Mouse (Mus musculus) heart, postnatal 0 days (tissue): ENCODE data around the gene Olfr467. TPM values are rescaled to one million over a fixed set of nuclear protein-coding genes. Genes with fewer than 3 reads are reported as not detected.
"Not testable (repeated sequence)": the region's sequence is repeated elsewhere in the genome, so short reads cannot be mapped to it uniquely, and the experiment has no call there.

Experiments used
- ATAC-seq: fragments of 200-750 bp; cut with Nextera tagmentation; 2 replicates; pipeline ENCODE4 v1.8.0; 2017; ENCODE audit warnings: low read depth, moderate number of reproducible peaks, moderate library complexity; ENCODE audit not compliant: insufficient read depth
- DNase-seq: peaks from one replicate; pipeline ENCODE4 v3.0.0-alpha.2; 2016; ENCODE audit warnings: low spot score
- H3K27ac ChIP-seq: fragments of 300-500 bp; sonication (generic); 2 replicates; pipeline ENCODE4 v1.5.1; 2014; ENCODE audit warnings: low read depth, mild to moderate bottlenecking
- H3K27me3 ChIP-seq: fragments of 300-500 bp; sonication (generic); 2 replicates; pipeline ENCODE4 v1.6.1; 2014; ENCODE audit warnings: low read length, mixed read lengths; ENCODE audit not compliant: control insufficient read depth, insufficient read depth
- H3K36me3 ChIP-seq: fragments of 300-500 bp; sonication (generic); replicated peaks from 2 replicates; pipeline ENCODE4 v1.6.1; 2014; ENCODE audit warnings: low read length, mixed read lengths; ENCODE audit not compliant: control insufficient read depth, insufficient read depth
- H3K4me1 ChIP-seq: fragments of 300-500 bp; sonication (generic); 2 replicates; pipeline ENCODE4 v1.6.1; 2014; ENCODE audit warnings: antibody characterized with exemption; ENCODE audit not compliant: control insufficient read depth, insufficient read depth
- H3K4me2 ChIP-seq: fragments of 300-500 bp; sonication (generic); 2 replicates; pipeline ENCODE4 v1.6.1; 2014; ENCODE audit warnings: low read depth, mild to moderate bottlenecking, low read length, moderate library complexity
- H3K4me3 ChIP-seq: fragments of 300-500 bp; sonication (generic); 2 replicates; pipeline ENCODE4 v1.5.1; 2014; ENCODE audit warnings: low read depth, low read length
- H3K9ac ChIP-seq: fragments of 300-500 bp; sonication (generic); replicated peaks from 2 replicates; pipeline ENCODE4 v1.6.1; 2014; ENCODE audit warnings: low read depth, low read length, mixed read lengths
- H3K9me3 ChIP-seq: fragments of 300-500 bp; sonication (generic); replicated peaks from 2 replicates; pipeline ENCODE4 v1.6.1; 2016; ENCODE audit warnings: low read length; ENCODE audit not compliant: control insufficient read depth
- CTCF ChIP-seq: IDR thresholded peaks from 2 replicates; pipeline ENCODE4 v1.5.1; 2016; ENCODE audit warnings: antibody characterized with exemption, control low read depth, low read depth
- EP300 ChIP-seq: IDR thresholded peaks from 2 replicates; pipeline ENCODE4 v1.6.1; 2016; ENCODE audit warnings: antibody characterized with exemption, low read depth
- WGBS: fragments of 180-500 bp; shearing (Covaris S2); extraction: QIAGEN DNeasy Blood & Tissue Kit; methylation state at CpG from one replicate; pipeline ENCODE4 v1.1.7; 2014; 5-methylcytosine and 5-hydroxymethylcytosine counted together
- polyA plus RNA-seq: library from polyadenylated mRNA; unstranded; fragments of >200 nt; fragmentation: Nextera tagmentation; extraction: Ambion mirVana; gene quantifications from 2 replicates; pipeline ENCODE4 v1.2.1, GENCODE M21; 2015
- total RNA-seq: library from RNA; depleted of rRNA; stranded (reverse); fragments of >200 nt; gene quantifications from 2 replicates; pipeline ENCODE4 v1.2.3, GENCODE M21; 2014; ENCODE audit warnings: low replicate concordance

Gene Olfr467
- total and polyA plus RNA-seq, 2 experiments from 2014 or later = not detected

DNA sequence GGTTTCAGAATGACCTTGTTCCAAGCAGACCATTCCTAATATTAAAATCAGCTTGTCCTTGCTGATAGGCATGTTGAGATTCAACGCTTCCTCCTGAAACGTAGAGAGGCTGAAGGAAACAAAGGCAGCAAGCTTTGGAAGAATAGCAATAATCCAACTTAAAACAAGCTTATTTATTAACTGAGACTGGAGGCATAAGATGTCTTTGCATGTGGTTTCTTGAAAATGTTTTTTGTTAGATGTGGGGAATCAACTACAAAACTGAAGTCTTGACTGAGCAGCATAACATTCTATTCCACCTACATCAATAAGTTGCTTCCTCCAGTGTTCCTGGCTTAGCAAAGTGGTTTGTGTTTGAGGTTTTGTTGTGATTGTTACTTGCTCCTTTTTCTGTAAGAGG lies 11.0 kb upstream of the Olfr467 start, which contains the start of gene Ovch2:
Gene Ovch2, minus strand, starts transcription at position 101 of the 400 bp plus-strand sequence.
- Histone ChIP-seq H3K9ac (no peak within 1 kb of the TSS), H3K27me3 (no peaks in the 10 kb centered on the region), H3K4me2 (no peak within 1 kb of the TSS), H3K4me3 (no peak within 1 kb of the TSS), H3K36me3 (no peaks in the 10 kb centered on the region), H3K4me1 (no peaks in the 10 kb centered on the region), H3K9me3 (0 out of 2 replicates have a peak, but pooled peaks cover 2% of the 10 kb centered on the region), H3K27ac (no peak within 1 kb of the TSS)
- TF ChIP-seq CTCF = no peak
- TF ChIP-seq EP300 = no peak
- DNase-seq (no peak), ATAC-seq (no peak)
- WGBS = 78% methylated on average over 2 of the region's 2 CpGs

DNA sequence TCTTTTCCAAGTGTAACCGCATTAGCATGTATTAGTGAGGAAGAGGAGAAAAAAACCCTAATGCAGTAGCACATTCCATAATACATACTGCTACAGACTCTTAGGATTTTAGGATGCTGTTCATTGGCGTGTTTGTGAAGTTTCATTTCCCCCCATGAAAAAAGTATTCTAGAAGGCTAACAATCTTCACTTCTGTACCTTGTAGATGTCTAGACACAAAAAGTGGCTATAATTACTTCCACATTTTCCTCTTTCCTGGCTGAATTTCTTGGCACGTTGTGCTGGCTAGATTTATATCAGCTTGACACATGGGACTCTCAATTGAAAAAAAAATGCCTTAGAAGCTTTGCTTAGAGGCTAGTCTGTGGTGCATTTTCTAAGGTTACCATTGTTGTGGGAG lies 9.9 kb upstream of the Olfr467 start:
- no peak for ATAC-seq
- Histone ChIP-seq H3K4me1 (no peaks in the 10 kb centered on the region), H3K27ac (no peak overlapping the region), H3K27me3 (no peaks in the 10 kb centered on the region), H3K9me3 (0 out of 2 replicates have a peak, but pooled peaks cover 2% of the 10 kb centered on the region), H3K4me3 (no peak overlapping the region), H3K36me3 (no peaks in the 10 kb centered on the region), H3K9ac (no peak overlapping the region), H3K4me2 (no peak overlapping the region)
- WGBS = 62% methylated on average over 3 of the region's 3 CpGs
- DNase-seq = no peak
- no peak for TF ChIP-seq EP300
- TF ChIP-seq CTCF = no peak

DNA sequence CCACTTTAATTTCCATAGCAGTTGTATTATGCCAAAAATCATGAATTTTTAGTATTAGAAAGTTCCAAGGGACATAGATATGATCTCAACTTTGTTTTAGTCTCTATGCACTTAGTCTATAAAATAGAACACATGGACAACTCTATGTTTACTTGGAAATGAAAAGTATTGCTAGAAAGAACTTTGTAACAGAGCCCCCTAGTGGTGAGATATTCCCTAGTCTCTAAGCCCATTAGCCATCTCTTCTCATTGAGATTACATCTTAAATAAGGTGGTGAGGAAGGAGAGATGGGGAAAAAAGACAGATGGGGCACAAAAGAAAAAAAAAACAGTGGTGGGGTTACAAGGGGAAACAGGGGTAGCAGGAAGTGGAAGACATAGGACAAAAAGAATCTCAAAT lies 7.4 kb downstream of the Olfr467 start:
- H3K9ac ChIP-seq = no peak overlapping the region
- ATAC-seq (no peak), DNase-seq (no peak)
- H3K4me1 ChIP-seq = no peaks in the 10 kb centered on the region
- no peaks in the 10 kb centered on the region for H3K27me3 ChIP-seq
- H3K27ac ChIP-seq = no peak overlapping the region
- H3K4me3 ChIP-seq = no peak overlapping the region
- no peaks in the 10 kb centered on the region for H3K36me3 ChIP-seq
- H3K4me2 ChIP-seq = no peak overlapping the region
- no peaks in the 10 kb centered on the region for H3K9me3 ChIP-seq
- no peak for TF ChIP-seq EP300
- peak; percentile 9 for TF ChIP-seq CTCF

DNA sequence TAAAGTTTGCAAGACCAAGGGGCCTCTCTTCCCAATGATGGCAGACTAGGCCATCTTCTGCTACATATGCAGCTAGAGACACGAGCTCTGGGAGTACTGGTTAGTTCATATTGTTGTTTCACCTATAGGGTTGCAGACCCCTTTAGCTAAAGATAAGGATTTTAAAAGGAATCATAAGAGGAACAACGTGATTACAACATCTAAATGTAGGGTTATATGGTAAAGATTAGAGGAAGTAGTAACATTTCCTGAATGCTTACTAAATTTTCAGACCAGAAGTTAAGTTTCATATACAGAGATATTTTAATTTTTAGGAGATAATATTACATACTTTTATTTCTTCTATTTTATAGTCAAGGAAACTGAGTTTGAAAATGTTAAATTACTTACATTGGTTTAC lies 11.8 kb downstream of the Olfr467 start:
- H3K4me1 ChIP-seq, H3K36me3 ChIP-seq, H3K27me3 ChIP-seq, H3K9ac ChIP-seq, DNase-seq, ATAC-seq, H3K4me2 ChIP-seq, H3K4me3 ChIP-seq, H3K9me3 ChIP-seq, H3K27ac ChIP-seq: not testable (repeated sequence)
- 42% methylated on average over 2 of the region's 2 CpGs for WGBS

DNA sequence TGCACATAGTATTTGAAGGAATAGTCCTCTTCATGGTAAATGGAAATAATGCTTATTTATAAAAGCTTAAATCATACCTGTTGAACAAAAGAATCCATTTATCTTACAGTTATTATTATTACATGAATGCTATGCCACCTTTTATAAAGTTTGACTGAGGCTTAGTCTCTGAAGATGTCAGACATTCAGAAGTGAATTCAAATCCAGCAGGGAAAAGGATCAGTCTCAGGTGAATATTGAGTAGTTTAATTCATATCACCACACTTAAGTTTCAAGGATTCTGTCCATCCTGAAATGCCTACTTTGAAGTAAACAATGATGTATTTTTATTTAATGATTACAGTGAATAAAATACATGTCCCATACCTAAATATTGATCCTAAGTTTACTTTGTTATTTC lies 13.4 kb downstream of the Olfr467 start, which contains the start of gene Olfr469:
Gene Olfr469, minus strand, starts transcription at position 101 of the 400 bp plus-strand sequence.
- not testable (repeated sequence) for H3K4me2 ChIP-seq, H3K27ac ChIP-seq, H3K36me3 ChIP-seq, H3K9ac ChIP-seq, H3K27me3 ChIP-seq, DNase-seq, ATAC-seq, H3K9me3 ChIP-seq, H3K4me1 ChIP-seq, H3K4me3 ChIP-seq

DNA sequence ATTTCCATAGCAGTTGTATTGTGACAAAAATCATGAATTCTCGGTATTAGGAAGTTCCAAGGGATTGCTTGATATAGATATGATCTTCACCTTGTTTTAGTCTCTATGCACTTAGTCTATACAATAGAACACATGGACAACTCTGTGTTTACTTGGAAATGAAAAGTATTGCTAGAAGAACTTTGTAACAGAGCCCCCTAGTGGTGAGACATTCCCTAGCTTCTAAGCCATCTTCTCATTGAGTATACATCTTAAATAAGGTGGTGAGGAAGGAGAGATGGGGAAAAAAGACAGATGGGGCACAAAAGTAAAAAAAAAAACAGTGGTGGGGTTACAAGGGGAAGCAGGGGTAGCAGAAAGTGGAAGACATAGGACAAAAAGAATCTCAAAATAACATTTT lies 29.7 kb downstream of the Olfr467 start:
- no peak for ATAC-seq
- no peak overlapping the region for H3K9ac ChIP-seq
- WGBS = 59% methylated on average over 1 of the region's 1 CpGs

DNA sequence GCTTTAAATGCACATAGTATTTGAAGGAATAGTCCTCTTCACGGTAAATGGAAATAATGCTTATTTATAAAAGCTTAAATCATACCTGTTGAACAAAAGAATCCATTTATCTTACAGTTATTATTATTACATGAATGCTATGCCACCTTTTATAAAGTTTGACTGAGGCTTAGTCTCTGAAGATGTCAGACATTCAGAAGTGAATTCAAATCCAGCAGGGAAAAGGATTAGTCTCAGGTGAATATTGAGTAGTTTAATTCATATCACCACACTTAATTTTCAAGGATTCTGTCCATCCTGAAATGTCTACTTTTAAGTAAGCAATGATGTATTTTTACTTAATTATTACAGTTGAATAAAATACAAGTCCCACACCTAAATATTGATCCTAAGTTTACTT lies 35.3 kb downstream of the Olfr467 start, which contains the start of gene Olfr470:
Gene Olfr470, minus strand, starts transcription at position 101 of the 400 bp plus-strand sequence.
- 58% methylated on average over 1 of the region's 1 CpGs for WGBS
- not testable (repeated sequence) for H3K36me3 ChIP-seq, H3K4me2 ChIP-seq, H3K9ac ChIP-seq, H3K4me1 ChIP-seq, DNase-seq, H3K27me3 ChIP-seq, H3K27ac ChIP-seq, ATAC-seq, H3K4me3 ChIP-seq, H3K9me3 ChIP-seq

More for the DNA sequence above, 29.7 kb downstream of the Olfr467 start:
- no peak for DNase-seq
- no peaks in the 10 kb centered on the region for H3K9me3 ChIP-seq
- no peaks in the 10 kb centered on the region for H3K36me3 ChIP-seq
- peak; percentile 37 for TF ChIP-seq CTCF
- no peak for TF ChIP-seq EP300
- H3K27me3 ChIP-seq = no peaks in the 10 kb centered on the region
- H3K4me1 ChIP-seq = no peaks in the 10 kb centered on the region
- H3K4me2 ChIP-seq = no peak overlapping the region
- H3K4me3 ChIP-seq = no peak overlapping the region
- no peak overlapping the region for H3K27ac ChIP-seq
